Mouse (Mus musculus): ENCODE measurements at regions not wholly inside any gene's neighbourhood (a gene's known extent, or its start where the extent isn't known, plus 50 kb on each side); places are given as distances from the start of the nearest gene placed in this dataset.

DNA sequence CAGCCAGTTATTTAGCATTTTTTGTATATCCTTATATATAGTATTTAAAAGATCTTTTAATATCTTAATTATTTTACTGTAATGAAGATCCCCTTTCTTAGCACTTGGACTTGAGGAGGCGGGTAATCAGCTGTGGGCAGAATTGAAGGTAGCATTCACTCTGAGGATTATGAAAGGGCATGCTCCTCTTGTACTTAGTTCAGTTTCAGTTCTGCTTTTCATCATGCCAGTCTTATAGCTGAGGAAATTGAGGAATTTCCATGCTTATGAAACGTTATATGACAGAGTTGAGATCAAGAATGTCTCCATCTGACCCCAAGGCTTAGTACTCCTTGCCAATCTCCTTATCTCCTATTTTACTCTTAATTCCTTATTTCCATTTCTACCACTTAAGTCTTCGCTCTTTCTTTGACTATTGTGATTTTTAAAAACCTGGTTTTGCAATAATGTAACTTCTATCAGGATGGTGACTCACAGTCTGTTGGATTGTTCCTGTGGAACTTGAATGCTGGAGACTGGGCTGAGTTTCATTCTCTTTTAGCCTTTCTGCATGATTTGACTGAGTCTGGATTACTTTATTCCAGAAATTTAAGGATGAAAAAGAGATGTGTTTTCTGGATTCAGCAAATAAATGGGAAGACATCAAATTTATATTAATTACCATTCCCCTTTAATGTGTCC lies 133.6 kb downstream of the Papss1 start:
- DNase-seq (ENCODE audit: low spot score), result peak; percentile 1

DNA sequence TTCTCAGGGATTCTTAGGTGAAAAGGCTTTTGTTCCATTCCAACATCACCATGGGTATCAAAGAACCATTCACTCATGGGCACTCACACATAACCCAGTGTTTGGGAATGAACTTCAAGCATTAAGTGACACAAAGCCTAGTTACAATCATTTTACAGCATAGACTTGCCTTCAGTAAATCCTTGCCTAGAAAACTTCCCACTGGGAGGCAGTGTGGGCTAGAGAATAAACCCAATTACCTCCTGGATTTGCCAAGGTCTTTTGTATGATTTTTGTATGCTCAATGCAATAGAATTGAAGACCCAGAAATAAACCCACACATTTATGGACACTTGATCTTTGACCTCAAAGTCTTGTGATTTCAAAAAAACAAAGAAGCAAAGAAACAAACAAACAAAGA lies 138.6 kb downstream of the Papss1 start:
- DNase-seq (ENCODE audit: low spot score), result no peak

DNA sequence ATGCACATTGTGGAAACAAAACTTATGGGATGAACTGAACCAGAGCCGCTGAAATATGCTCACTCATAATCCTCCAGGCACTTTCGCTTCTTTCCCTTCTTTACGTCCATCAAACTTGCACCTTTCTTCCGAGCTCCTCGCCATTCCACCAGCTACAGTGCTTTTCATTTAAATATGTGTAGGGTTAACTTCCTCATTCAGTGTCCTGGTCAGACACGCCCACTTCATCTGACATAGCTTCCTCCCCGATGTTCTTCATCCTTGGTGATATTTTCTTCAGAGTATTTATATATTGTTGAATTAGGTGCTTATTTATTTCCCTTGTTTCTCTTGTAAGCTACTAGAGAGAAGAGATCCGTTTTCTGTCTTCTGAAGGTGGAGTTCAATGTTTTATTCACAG lies 149.0 kb downstream of the Papss1 start:
- DNase-seq (ENCODE audit: low spot score), result no peak

DNA sequence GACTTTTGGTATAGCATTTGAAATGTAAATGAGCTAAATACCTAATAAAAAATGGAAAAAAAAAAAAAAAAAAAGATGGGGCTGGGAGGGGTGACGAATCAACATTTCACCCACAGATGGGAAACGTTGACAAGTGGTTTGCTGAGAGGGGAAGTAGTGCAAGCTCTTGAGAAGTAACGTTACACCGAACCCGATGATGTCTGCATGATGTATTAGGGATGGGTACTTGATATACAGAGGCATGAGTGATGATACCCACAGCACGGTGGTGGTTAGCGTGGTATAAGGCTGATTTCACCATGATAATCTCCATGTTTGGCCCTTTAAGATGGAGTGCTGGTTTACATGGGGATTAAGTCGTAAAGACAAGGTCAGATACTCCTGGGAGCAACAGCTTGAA lies 154.2 kb downstream of the Papss1 start:
- DNase-seq (ENCODE audit: low spot score), result no peak

DNA sequence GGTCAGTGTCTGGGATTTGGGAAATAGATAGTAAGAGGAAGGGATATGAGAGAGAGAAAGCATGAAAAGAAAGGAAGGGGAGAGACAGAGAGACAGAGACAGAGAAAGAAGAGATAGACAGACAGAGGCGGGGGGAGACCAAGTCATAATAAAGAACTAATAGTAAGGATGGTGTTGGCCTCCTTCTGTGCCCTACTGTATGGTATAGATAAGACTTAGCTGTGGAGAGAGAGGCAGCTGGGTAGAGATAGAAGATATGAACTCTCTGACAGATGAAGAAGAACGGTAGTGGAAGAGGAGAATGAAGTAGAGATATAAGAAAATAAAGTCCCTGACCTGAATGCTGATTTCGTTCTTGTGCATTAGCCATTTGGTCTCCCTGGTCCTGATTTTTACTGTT lies 164.1 kb downstream of the Papss1 start:
- no peak for DNase-seq (ENCODE audit: low spot score)

DNA sequence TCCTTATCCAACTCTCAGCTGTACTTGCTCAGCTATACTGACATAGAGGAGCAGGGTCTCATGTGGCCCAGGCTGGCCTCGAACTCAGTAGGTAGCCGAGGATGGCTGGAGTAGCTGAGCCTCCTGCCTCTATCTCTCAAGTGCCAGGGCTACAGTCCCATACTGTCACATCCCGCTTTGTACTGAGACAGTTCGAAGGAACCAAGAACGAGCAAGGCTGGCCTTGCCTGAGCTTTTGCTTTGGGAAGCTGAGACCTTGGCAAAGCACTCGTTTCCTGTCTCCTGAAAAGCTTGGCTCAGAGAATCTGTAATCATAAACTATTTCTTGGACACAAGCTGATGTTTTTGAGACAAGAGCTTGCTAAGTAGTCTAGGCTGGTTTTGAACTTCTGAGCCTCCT lies 169.7 kb downstream of the Papss1 start:
- DNase-seq (ENCODE audit: low spot score), result peak; percentile 2

DNA sequence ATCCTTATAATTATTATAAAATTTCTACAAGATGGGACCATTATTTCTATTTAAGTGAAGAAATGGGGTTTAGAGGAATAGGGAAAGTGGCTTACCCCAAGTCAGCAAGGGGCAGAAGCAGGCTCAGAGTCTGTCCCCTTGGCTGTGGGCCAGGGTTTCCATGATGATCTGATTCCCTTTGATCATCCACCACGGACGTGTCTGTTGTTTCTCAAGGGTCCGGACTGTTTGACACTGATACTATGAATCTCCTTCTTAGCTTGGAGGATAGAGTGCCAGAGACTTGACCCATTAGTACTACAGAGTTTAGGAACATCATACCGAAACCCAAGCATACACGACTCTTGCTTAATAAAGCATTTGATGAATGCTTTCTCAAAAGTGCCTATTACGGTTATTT lies 172.9 kb downstream of the Papss1 start:
- no peak for DNase-seq (ENCODE audit: low spot score)

DNA sequence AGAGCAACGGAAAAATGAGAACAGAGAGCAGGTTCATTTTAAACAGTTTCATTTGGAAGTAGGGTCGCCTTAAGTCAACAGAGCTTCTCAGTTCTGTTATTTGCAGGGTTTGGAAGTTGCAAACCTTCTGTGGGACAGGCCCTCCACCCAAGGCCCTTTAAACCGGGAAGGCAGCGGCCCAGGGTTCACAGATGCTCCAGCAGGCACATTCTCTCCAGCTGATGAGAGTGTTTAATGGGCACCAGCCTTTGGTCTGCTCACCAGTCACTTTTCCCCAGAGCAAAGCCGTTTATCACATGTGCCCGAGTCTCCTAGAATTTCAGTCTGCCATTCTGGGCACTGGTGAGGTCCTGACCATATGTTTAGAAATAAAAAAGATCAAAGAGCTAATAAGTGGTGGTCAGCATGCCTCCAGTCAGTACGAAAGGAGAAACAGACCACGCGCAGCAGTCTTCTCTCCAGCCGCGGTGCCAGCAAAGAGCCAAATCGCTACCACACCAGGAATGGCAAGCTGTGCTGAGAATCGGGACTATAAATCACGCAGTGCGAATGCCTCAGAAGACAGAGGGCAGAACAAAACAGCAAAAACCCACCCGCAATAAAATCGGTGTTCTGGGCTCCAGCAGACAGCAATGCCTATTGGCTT lies 173.5 kb downstream of the Papss1 start:
- DNase-seq (ENCODE audit: low spot score), result no peak

DNA sequence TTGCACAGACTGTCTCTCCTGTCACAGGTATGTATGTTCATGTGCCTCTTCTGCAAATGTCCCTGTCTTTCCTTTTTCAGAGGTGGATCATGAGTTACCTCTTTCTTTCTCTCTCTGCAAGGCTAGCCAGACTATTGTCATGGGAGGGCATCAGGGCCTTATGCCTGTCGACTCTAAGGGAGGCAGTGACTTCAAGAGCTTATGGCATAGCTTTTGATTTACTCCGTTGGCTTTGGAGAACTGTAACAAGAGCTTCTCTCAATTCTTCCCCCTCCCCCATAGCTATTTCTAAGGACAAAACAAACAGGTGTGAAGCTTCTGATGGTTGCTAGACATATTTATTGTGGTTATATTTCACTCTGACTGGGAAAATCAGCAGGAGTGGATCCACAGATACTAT lies 191.0 kb downstream of the Papss1 start:
- no peak for DNase-seq (ENCODE audit: low spot score)

DNA sequence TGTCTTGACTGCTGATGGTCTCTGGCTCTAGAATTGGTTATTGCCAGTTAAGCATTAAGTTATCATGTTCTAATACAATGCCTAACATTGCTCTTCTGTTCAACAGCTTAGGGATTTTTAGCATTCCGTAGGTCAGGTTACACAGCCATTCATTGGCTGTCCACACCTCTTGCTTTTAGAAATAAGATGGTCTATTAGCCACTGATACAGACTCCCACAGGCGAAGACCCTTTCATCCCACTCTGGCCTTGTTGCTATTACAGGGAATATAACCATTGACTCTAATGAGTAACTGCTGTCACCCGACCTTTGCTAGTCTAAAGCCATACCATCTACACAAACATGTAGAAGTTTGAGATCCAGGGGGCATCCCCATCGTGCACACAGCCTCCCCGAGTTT lies 191.6 kb downstream of the Papss1 start:
- no peak for DNase-seq (ENCODE audit: low spot score)

DNA sequence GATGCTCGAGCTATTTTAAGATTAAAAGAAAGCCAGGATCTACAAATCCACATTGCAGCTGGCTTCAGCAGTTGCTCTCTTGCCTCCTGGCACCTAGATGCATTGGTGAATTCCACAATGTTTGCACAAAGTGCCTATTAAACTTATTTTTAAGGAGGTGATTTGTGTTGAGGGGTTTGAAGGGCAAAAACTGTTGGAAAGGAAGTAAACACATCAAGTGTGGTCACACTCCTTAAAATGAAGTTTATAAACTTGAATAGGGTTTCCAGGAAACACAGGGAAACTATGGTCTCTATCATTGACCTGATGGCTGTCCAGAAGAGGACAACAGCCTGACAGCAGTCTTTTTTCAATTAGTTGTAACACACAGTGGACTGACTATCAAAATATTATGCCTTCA lies 205.4 kb downstream of the Papss1 start:
- no peak for DNase-seq (ENCODE audit: low spot score)

DNA sequence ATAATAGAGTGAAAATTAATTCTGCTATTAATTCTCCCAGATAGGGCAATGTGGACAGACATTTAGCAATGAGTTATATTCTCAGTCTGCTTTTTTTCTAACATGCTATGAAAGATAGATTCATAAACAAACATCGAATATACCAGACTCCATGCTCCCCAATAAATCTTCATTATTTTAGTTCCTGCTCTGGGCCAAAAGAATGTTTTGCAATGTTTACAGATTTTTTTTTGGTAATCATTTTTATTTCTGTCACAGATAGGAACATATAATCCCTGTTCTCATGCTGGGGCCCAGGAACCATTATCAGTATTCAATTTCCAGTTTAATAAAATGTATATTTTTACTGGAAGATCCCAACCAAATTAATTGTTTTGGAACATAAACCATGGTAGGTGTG lies 205.9 kb downstream of the Papss1 start:
- DNase-seq (ENCODE audit: low spot score), result no peak

DNA sequence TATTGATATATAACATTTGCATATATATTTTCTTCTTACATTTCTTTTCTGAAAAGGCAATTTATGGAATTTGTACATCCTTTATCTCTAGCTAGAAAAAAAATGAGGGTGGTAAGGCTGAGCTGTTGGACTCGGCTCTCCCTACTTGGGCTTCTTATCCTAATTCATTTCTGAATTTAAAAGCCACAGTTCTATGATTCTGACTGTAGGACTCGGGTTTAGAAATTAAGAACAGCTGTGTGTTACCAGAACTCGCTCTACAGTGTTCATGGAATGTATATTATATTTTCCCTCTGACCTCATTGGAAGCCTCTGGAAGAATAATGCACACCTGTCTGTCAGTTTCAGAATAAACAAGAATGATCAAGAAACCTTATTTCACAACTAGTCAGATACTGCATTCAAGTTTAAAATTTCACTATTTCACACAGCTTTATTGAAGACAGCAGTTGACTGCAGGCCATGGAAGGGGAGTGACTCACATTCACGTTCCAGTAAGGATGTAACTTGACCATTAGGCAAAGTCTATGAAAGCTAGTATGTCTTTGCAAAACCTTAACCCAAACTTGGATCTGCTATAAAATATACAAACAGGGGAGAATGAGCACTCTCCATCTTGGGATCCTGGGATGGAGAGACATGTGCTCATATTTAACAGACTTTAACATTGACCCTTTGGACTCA lies 207.4 kb downstream of the Papss1 start:
- no peak for DNase-seq (ENCODE audit: low spot score)

DNA sequence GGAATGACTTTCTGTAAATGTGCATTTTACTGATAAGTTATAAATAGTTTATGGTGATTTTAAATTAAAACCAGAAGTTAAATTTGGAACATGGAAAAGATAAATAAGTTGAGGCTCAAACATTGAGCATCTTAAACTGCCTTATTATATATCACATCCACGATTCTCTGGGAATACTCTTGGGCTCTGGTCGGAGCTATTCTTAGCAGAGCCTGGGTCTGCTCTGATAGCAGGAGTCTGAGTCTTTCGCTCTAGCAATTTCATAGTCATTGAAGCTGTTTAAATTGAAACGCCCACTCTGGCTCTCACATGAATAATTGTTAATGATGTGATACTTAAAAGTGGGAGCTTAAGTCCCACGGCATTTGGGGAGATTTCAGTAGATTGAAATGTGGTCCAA lies 208.0 kb downstream of the Papss1 start:
- DNase-seq (ENCODE audit: low spot score), result no peak

DNA sequence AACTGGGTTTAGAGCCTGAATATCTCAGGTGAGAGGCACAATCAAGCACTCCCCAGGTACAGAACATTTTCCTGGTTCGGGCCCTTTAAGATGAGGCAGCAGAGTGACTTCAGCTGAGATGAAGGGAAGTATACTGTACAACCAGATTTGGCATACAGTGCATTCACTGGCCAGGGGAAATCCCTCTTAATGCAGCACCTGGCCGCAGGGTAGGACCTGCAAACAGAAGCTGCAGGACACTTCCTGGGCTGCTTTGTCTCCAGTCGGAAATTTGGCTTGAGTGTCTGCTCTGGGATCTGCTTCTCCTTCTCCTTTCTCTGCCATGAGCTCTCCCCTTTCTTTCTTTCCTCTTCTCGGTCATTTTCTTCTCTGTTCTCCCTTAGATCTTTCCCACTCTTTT lies 210.9 kb downstream of the Papss1 start:
- DNase-seq (ENCODE audit: low spot score), result no peak

DNA sequence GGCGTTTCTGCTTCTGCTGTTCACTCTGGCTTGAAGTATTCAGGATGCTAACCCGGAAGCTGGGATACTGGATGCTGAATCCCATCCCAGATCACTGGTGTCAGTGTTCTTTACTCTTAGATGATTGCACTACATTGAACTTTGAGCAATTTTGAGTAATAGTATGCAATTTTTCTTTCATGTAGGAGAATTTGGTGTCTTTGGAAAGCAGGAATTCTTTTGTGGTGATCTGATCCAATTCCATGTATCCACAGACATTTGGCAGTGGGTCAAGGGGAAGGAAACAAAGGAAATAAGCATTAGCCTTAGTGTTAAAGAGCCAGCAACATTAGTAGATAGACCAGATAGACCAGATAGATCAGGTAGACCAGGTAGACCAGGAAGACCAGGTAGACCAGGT lies 212.1 kb downstream of the Papss1 start:
- DNase-seq (ENCODE audit: low spot score), result no peak

DNA sequence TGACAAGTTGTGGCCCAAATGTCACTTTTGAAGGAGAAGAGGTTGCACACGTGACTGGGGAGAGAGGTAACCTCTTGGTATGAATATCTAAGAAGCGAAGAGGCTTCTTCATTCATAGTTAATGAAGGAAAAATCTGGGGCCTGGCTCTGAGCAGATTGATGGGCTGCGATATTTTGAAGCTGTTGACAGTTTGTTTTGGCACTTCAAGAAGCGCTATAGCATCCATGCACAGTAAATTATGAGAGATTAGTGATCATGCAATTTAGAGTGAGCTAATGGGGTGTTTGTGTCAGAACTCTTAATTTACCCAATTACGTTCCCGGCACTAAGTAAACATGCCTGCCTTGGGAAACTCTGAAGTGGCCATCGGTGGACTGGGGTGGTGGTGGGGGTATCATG lies 215.2 kb downstream of the Papss1 start:
- DNase-seq (ENCODE audit: low spot score), result no peak

DNA sequence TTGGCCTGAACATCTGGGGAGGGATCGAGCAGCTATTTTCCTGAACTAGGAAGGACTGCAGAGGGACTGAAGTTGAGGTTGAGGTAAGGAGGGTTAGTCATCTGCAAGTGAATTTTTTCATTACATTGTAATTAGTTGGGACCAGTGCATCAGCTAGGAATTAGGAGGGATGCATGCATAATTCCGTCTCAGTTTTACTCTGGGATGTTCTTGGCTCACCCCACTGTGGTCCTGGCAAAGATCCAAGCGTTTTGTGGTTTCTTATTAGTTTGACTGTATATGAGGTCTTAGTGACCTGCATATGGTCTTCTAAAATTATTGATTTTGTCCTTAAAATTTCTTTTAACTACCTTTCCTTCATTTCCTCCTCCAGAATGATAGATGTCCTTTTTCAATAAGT lies 221.0 kb downstream of the Papss1 start:
- no peak for DNase-seq (ENCODE audit: low spot score)

DNA sequence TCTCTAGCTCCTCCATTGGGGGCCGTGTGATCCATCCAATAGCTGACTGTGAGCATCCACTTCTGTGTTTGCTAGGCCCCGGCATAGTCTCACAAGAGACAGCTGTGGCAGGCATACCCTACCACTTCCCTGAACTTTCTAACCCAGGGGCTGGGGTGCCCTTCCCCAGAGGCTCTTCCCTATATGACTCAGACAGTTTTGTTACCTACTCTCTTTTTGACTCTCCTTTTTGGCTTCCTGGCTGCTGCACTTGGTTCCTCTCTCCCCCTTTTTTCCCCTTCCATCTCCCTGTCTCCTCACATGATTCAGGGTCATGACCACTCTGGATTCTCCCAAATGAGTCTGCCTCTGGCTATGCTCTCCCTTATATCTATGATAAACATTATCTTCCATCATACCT lies 223.8 kb downstream of the Papss1 start:
- no peak for DNase-seq (ENCODE audit: low spot score)

DNA sequence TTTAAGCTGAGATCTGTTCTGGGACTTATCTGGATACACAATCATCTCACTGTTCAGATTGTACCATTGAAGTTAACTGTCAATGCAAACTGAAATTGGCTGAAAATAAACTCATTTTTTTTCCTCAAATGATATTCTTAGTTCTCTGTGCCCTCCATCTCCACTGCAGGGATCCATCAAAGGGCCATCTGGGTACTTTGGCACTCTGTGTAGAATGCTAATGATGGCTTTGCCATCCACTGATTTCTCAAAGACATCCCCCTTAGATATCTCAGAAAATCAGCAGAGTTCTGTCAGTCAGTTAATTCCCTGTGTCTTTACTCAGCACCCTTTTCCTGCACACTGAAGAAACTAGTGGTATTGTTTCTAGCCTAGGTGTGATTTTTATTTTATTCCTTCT lies 224.6 kb downstream of the Papss1 start:
- DNase-seq (ENCODE audit: low spot score), result no peak

DNA sequence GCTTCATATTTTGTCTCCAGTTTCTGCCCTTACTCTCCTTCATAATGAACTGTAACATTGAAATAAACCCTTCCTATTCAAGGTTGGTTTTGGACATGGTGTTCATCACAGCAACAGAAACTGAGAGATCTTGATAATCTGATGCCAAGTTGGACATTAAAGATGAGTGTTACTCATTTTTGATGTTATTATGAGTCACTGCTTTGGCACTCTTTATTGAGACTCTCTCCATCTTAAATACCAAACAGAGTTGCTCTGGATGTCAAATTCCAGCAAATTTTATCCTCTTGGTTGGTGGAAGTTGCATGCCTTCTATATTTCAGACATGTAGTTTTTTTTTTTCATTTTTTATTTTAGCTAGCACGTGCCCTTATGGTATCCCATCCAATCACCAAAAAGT lies 229.5 kb downstream of the Papss1 start:
- DNase-seq (ENCODE audit: low spot score), result no peak

DNA sequence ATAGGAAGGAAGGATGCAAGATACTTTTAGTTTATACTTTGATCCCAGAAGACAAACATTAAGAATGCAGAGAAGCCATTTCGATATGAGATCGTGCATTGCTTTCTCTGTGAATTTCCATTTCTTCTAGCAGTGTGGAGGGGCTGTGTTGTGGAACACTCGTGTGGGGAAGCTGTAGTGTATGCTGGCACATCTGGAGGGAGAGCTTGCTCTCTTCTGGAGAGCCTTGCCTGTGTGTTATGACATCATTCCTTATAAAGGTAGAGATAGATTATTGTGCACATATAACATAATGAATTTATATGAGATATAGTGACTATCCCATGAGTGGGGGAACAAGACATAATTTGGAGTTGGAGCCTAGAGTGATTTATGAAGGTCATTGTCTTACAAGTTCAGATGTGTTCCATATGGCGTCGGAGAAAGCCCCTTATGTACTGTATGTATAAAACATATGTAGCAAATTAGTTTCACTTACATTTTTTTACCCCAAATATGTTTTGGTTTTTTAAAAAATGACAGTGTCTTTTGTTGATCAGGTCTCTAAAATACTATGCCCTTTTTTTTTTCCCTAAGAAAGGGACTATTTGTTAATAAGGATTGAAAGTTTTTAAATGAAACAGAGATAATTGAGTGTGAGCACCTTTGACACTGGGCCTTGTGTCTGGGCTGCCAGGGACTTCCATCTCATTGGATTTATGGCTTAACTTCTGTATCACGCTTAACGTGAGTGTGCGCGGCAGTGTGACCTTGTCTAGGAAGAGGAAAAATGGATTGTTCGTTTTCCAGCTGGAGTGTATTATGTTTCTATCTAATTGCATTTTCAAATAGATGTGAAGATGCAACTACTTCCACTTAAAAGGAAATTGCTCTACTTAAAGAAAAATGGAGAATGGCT lies 230.8 kb downstream of the Papss1 start:
- DNase-seq (ENCODE audit: low spot score), result no peak

Measured in heart, adult 8-10 months (tissue).